Mouse (Mus musculus) intestine, embryonic 15.5 days (tissue): Measurements from ENCODE around the gene Pwwp2b. TPM values are rescaled to one million over a fixed set of nuclear protein-coding genes. Genes with fewer than 3 reads are reported as not detected.

Experiments
- ATAC-seq: fragments of 200-750 bp; cut with Nextera tagmentation; 2 replicates; pipeline ENCODE4 v1.8.0; 2017; ENCODE audit warnings: moderate TSS enrichment, moderate library complexity
- H3K27ac ChIP-seq: fragments of 300-500 bp; sonication (generic); 2 replicates; pipeline ENCODE4 v1.5.1; 2015; ENCODE audit warnings: mild to moderate bottlenecking, inconsistent platforms
- H3K27me3 ChIP-seq: fragments of 300-500 bp; sonication (generic); replicated peaks from 2 replicates; pipeline ENCODE4 v1.6.1; 2015; ENCODE audit warnings: inconsistent platforms
- H3K36me3 ChIP-seq: fragments of 300-500 bp; sonication (generic); 2 replicates; pipeline ENCODE4 v1.6.1; 2015; ENCODE audit warnings: inconsistent platforms
- H3K4me1 ChIP-seq: fragments of 300-500 bp; sonication (generic); replicated peaks from 2 replicates; pipeline ENCODE4 v1.6.1; 2015; ENCODE audit warnings: inconsistent platforms
- H3K4me2 ChIP-seq: fragments of 300-500 bp; sonication (generic); replicated peaks from 2 replicates; pipeline ENCODE4 v1.6.1; 2015; ENCODE audit warnings: mild to moderate bottlenecking, inconsistent platforms
- H3K4me3 ChIP-seq: fragments of 300-500 bp; sonication (generic); replicated peaks from 2 replicates; pipeline ENCODE4 v1.5.1; 2015; ENCODE audit warnings: inconsistent platforms
- H3K9ac ChIP-seq: fragments of 300-500 bp; sonication (generic); 2 replicates; pipeline ENCODE4 v1.6.1; 2015; ENCODE audit warnings: inconsistent platforms
- H3K9me3 ChIP-seq: fragments of 300-500 bp; sonication (generic); 2 replicates; pipeline ENCODE4 v1.6.1; 2016; ENCODE audit warnings: inconsistent platforms
- WGBS: fragments of 180-500 bp; shearing (Covaris S2); methylation state at CpG from one replicate; pipeline ENCODE4 v1.1.7; 2015; 5-methylcytosine and 5-hydroxymethylcytosine counted together
- polyA plus RNA-seq: library from polyadenylated mRNA; unstranded; fragments of >200 nt; fragmentation: Nextera tagmentation; extraction: Ambion mirVana; gene quantifications from 2 replicates; pipeline ENCODE4 v1.2.1, GENCODE M21; 2015

The Pwwp2b gene
- polyA plus RNA-seq, 1 experiment from 2014 or later, result 20.3 TPM

DNA sequence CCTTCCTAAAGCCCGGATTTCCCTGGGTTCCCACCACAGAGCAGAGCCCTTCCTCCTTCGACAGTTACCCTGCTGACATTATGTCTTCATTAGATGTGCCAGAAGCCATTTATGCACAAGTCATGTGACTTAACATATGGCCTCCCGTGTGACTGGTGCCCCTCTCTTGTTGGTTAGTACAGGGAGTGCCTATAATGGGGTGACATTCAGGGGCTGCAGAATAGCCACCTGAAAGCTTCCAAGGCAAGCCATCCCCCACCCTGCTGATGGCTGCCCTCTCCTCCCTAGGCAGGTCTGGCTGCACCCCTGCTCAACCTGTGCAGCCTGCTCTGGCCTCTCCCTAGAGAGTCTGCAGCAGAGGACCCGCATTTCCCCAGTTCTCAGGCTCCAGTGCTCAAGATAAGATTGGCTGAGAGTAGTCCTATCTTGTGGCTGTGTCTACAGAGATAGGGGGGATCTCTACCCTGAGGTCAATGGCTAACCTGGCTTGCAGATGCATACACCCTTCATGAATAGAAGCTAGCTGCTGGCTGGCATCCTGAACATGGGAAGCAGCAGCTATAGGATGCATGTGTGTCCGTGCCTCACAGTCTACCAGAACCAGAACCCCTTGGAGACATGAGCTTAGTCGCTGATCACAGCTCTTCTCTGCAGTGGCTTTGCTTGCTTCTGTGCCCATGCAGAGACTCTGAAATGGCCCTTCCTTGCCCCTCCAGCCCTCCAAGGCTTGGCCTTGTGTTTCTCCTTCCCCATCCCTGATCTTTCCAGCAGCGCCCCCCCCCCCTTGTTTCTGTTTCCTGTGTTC, 1.3 kb downstream of the Pwwp2b start:
- Histone ChIP-seq H3K4me1 (peaks cover 76% of the 10 kb centered on the region), H3K36me3 (no peaks in the 10 kb centered on the region), H3K4me2 (peak overlapping the region; percentile 83), H3K27ac (peak overlapping the region; percentile 95), H3K4me3 (peak overlapping the region; percentile 51), H3K9me3 (no peaks in the 10 kb centered on the region), H3K27me3 (no peaks in the 10 kb centered on the region), H3K9ac (peak overlapping the region; percentile 90)
- 0 out of 2 replicates have a peak, but pooled peaks have one; percentile 4 for ATAC-seq
- WGBS, result 37% methylated on average over 7 of the region's 7 CpGs

- peaks cover 67% of the 10 kb centered on the region for H3K4me1 ChIP-seq
- peak; percentile 40 for ATAC-seq
- no peaks in the 10 kb centered on the region for H3K27me3 ChIP-seq
- 9% methylated on average over 5 of the region's 5 CpGs for WGBS
- no peaks in the 10 kb centered on the region for H3K9me3 ChIP-seq
- H3K4me2 ChIP-seq, result peak overlapping the region; percentile 83
- peaks cover 18% of the 10 kb centered on the region for H3K36me3 ChIP-seq
- peak overlapping the region; percentile 95 for H3K27ac ChIP-seq
- peak overlapping the region; percentile 36 for H3K9ac ChIP-seq
- 0 out of 2 replicates have a peak overlapping the region, but pooled peaks have one; percentile 9 for H3K4me3 ChIP-seq
These were observed 3.6 kb downstream of the Pwwp2b start for GRCm38 (mm10) chr7:139251881-139252301.

- WGBS, result 65% methylated on average over 7 of the region's 7 CpGs
- H3K27ac ChIP-seq, result peak overlapping the region; percentile 95; the same call in 1 of the 2 replicates
- no peaks in the 10 kb centered on the region for H3K9me3 ChIP-seq
- H3K27me3 ChIP-seq, result no peaks in the 10 kb centered on the region
- peaks cover 67% of the 10 kb centered on the region for H3K4me1 ChIP-seq
- H3K9ac ChIP-seq, result peak overlapping the region; percentile 12; the same call in 1 of the 2 replicates
- 0 out of 2 replicates have a peak overlapping the region, but pooled peaks have one; percentile 9 for H3K4me3 ChIP-seq
- no peak for ATAC-seq
- peak overlapping the region; percentile 83 for H3K4me2 ChIP-seq
- peaks cover 18% of the 10 kb centered on the region for H3K36me3 ChIP-seq
These were observed 4.3 kb downstream of the Pwwp2b start for GRCm38 (mm10) chr7:139252566-139252965.

- WGBS, result 48% methylated on average over 9 of the region's 9 CpGs
- H3K4me1 ChIP-seq, result peaks cover 67% of the 10 kb centered on the region
These were observed 4.7 kb downstream of the Pwwp2b start for GRCm38 (mm10) chr7:139252986-139253385.

DNA sequence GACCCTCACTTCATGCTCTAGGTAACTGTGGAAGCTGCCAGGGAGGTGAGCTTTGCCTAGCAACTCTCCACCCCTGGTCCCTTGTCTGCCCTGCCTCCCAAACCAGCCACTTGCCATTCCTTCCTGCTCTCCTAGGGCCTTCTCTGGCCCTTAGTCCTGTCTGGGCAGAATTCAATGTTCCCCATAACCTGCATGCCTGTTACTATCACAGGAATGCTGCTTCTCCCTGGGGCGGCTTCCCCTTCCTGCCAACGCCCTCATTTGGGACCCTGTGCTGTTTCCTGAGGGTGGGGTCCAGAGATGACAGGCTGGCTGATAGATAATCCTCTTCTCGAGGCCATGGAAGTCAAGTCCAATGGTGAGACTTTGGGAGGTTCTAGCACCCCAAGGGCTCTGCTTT, 5.2 kb downstream of the Pwwp2b start:
- no peak for ATAC-seq
- H3K4me2 ChIP-seq, result peak overlapping the region; percentile 83
- H3K27ac ChIP-seq, result peak overlapping the region; percentile 95
- H3K27me3 ChIP-seq, result no peaks in the 10 kb centered on the region
- peak overlapping the region; percentile 12; the same call in 1 of the 2 replicates for H3K9ac ChIP-seq
- WGBS, result 66% methylated on average over 3 of the region's 3 CpGs
- no peaks in the 10 kb centered on the region for H3K9me3 ChIP-seq
- H3K4me1 ChIP-seq, result peaks cover 70% of the 10 kb centered on the region
- H3K4me3 ChIP-seq, result no peak overlapping the region
- H3K36me3 ChIP-seq, result peaks cover 18% of the 10 kb centered on the region

More at GRCm38 (mm10) chr7:139252986-139253385, 4.7 kb downstream of the Pwwp2b start:
- Histone ChIP-seq H3K4me2 (peak overlapping the region; percentile 83), H3K4me3 (0 out of 2 replicates have a peak overlapping the region, but pooled peaks have one; percentile 9), H3K36me3 (peaks cover 18% of the 10 kb centered on the region), H3K9me3 (no peaks in the 10 kb centered on the region), H3K9ac (peak overlapping the region; percentile 12; the same call in 1 of the 2 replicates), H3K27ac (peak overlapping the region; percentile 95), H3K27me3 (no peaks in the 10 kb centered on the region)
- ATAC-seq, result no peak

DNA sequence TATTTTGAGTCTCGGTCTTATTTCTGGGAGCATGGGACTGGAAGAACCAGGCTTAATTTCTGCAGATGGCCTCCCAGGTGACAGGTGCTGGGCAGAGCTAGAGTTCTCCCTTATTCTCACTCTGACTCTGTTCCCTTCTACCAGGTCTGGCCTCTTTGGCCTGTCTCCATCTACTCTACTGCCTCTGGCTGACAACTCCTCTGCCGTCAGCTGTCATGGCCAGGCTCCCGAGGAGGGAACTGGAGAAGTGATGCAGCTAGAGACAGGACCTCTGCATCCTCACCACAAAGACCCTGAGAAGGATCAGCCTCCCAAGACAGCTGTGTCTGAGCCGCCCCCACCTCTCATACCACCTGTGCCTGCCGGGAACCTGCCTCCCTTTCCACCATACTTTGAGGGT, 6.3 kb downstream of the Pwwp2b start:
- no peaks in the 10 kb centered on the region for H3K9me3 ChIP-seq
- H3K27ac ChIP-seq, result no peak overlapping the region
- WGBS, result 78% methylated on average over 5 of the region's 5 CpGs
- peaks cover 23% of the 10 kb centered on the region for H3K36me3 ChIP-seq
- H3K9ac ChIP-seq, result no peak overlapping the region
- no peak overlapping the region for H3K4me2 ChIP-seq
- ATAC-seq, result no peak
- H3K4me3 ChIP-seq, result no peak overlapping the region
- H3K4me1 ChIP-seq, result peaks cover 69% of the 10 kb centered on the region
- no peaks in the 10 kb centered on the region for H3K27me3 ChIP-seq

DNA sequence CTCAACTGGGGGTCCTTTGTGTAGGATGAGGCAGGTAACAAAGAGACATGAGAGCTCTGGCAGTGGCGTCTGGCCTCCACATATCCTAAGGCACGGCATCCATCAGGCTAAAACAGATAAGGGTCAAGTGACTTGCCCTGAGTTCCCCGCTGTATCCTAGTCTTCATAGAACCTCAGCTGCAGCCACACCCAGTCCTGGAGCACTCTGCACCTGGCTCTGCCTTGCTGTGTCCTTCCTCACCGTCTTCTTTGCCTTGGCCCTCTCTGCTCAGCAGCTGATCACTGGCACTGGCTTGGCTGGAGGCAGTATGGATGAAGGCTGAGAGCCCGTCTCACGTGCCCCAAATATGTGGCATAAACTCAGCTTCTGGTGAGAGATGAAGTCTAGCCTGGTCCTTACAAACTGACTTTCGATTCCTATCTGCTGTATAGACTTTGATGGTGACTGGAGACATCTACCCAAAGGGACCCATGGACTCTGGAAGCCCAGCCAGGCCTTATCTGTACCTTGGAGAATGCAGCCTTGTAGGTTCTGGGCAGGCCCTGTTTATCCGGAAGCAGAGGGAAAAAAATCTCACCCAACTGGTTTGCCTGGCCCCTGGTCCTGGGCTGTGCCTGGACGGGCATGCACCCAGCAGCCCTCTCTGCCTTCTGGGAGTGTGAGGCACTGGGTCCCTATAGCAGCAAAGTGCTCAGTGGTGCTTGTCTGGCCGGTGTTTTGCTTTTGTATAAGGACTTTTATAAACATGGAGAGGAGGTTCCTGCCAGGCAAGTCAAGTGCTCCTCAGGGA, 9.7 kb downstream of the Pwwp2b start:
- Histone ChIP-seq H3K4me1 (peaks cover 36% of the 10 kb centered on the region), H3K4me3 (no peak overlapping the region), H3K9me3 (no peaks in the 10 kb centered on the region), H3K4me2 (peak overlapping the region; percentile 42), H3K27me3 (no peaks in the 10 kb centered on the region), H3K27ac (peak overlapping the region; percentile 74), H3K9ac (no peak overlapping the region), H3K36me3 (peaks cover 25% of the 10 kb centered on the region)
- ATAC-seq, result peak; percentile 96
- 48% methylated on average over 10 of the region's 10 CpGs for WGBS

GRCm38 (mm10) chr7:139264337-139264736, 16.1 kb downstream of the Pwwp2b start:
- Histone ChIP-seq H3K27me3 (no peaks in the 10 kb centered on the region), H3K27ac (no peak overlapping the region), H3K36me3 (0 out of 2 replicates have a peak, but pooled peaks cover 8% of the 10 kb centered on the region), H3K4me2 (no peak overlapping the region), H3K4me3 (no peak overlapping the region), H3K9me3 (no peaks in the 10 kb centered on the region), H3K4me1 (peaks cover 23% of the 10 kb centered on the region; the same call in 1 of the 2 replicates), H3K9ac (no peak overlapping the region)
- ATAC-seq, result no peak
- WGBS, result 48% methylated on average over 4 of the region's 4 CpGs

GRCm38 (mm10) chr7:139265634-139266033, 17.4 kb downstream of the Pwwp2b start:
- no peak overlapping the region for H3K4me3 ChIP-seq
- WGBS, result 58% methylated on average over 6 of the region's 6 CpGs
- H3K36me3 ChIP-seq, result 0 out of 2 replicates have a peak, but pooled peaks cover 4% of the 10 kb centered on the region
- H3K4me2 ChIP-seq, result no peak overlapping the region
- H3K27me3 ChIP-seq, result no peaks in the 10 kb centered on the region
- no peaks in the 10 kb centered on the region for H3K9me3 ChIP-seq
- peaks cover 23% of the 10 kb centered on the region; the same call in 1 of the 2 replicates for H3K4me1 ChIP-seq
- no peak for ATAC-seq
- H3K27ac ChIP-seq, result no peak overlapping the region
- no peak overlapping the region for H3K9ac ChIP-seq

GRCm38 (mm10) chr7:139266431-139266830, 18.1 kb downstream of the Pwwp2b start:
- ATAC-seq, result no peak
- WGBS, result 76% methylated on average over 6 of the region's 6 CpGs
- H3K4me1 ChIP-seq, result peaks cover 25% of the 10 kb centered on the region; the same call in 1 of the 2 replicates

DNA sequence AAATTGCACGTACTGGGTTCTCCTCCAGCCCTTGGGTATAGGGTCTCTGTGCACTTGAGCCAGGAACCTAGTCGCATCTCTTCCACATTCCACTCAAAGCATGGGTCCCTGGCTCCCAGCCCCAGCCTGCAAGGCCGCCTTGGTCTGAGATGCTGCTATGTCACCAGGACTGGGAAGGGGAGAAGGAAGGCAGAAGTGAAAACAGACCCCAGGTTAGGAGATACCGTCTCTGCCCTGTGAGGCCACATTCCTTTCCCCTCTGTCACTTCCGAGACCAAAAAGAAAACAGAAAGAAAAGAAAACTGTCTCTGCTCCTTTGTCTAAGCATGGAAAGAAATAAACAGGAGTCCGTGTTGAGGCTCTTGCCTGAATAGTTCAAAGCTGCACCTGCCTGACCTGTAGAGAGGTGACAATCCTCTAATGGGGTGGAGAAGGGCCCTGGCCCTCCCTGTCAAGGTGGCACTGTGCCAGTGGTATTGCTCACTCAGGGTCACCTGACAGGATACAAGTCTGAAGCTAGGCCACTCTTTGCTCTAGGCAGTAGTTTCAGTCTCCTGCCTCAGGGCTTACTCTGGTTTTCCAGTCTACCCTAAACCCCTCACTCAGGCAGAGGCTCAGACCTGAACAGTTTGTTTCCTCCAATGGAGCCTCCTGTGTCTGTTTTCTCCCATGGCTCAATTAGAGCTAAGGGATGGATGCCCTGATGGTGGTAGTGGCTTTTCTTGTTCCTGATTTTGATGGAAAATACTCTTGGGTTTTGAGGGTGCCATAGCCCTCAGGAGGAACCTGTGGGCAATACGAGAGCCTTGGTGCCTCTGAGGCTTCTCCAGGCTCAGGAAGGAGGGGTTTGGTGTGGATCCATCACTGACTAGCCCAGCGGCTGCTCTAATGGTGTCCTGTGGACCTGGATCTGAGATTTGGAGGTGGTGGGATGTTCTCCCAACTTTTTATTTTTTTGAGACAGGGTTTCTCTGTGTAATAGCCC, 18.9 kb downstream of the Pwwp2b start:
- no peaks in the 10 kb centered on the region for H3K9me3 ChIP-seq
- no peak overlapping the region for H3K27ac ChIP-seq
- no peak for ATAC-seq
- no peak overlapping the region for H3K9ac ChIP-seq
- no peak overlapping the region for H3K4me3 ChIP-seq
- H3K36me3 ChIP-seq, result 0 out of 2 replicates have a peak, but pooled peaks cover 3% of the 10 kb centered on the region
- H3K4me2 ChIP-seq, result no peak overlapping the region
- H3K4me1 ChIP-seq, result peaks cover 32% of the 10 kb centered on the region
- no peaks in the 10 kb centered on the region for H3K27me3 ChIP-seq
- 73% methylated on average over 8 of the region's 8 CpGs for WGBS

More at GRCm38 (mm10) chr7:139266431-139266830, 18.1 kb downstream of the Pwwp2b start:
- no peaks in the 10 kb centered on the region for H3K9me3 ChIP-seq
- 0 out of 2 replicates have a peak, but pooled peaks cover 3% of the 10 kb centered on the region for H3K36me3 ChIP-seq
- no peak overlapping the region for H3K27ac ChIP-seq
- H3K4me3 ChIP-seq, result no peak overlapping the region
- H3K27me3 ChIP-seq, result no peaks in the 10 kb centered on the region
- H3K4me2 ChIP-seq, result no peak overlapping the region
- H3K9ac ChIP-seq, result no peak overlapping the region
